Mouse (Mus musculus): ENCODE measurements at regions not wholly inside any gene's neighbourhood (a gene's known extent, or its start where the extent isn't known, plus 50 kb on each side); places are given as distances from the start of the nearest gene placed in this dataset.

DNA sequence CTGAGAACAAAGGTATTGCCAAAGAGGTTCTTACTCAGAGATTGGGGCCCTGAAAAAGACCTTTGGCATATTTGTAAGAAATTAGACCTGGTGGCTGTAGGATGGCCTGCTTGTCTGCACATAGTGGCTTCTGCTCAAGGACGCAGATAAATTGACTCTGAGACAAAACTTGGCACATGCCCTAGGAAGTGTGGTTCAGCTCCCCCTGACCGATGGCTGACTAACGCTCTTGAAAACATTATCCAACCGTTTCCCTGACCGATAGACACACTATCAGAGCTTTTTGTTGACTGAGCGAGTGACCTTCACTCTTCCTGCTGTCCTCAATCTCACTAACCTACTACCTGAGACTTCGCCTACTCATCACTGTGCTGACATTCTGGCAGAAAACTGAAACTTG, 1363.4 kb upstream of the Cox7c start:
- in situ Hi-C loops (cut with MboI, MseI): loop anchor here (10.0 kb wide), 2 partner anchors 825 to 895 kb away; no protein-coding TSS in a partner anchor
